ENCODE assay signal across 11 mouse cellular contexts in genomic region chr16:84875718-84876035, GRCm38 (mm10). TPM values are rescaled to one million over a fixed set of nuclear protein-coding genes. Genes with fewer than 3 reads are reported as not detected.
DNase-seq lines count a peak whose midpoint lies in the region; ATAC-seq and TF ChIP-seq lines count a peak whose summit lies in the region.
"Had no signal": no experiment of that assay in that cellular context is flagged by ENCODE, and none has a peak within 500 bp of the region (broad histone marks: within the 10 kb centered on the region; RNA-seq: fewer than 3 reads in every experiment).

No protein-coding gene starts in this region.

- no peak overlapping the region for H3K9ac ChIP-seq in kidney, embryonic 16.5 days (replicated peaks; ENCODE audit: low read length)
- H3K9ac ChIP-seq in intestine, embryonic 15.5 days, result no peak overlapping the region
- H3K9ac ChIP-seq: liver, embryonic 15.5 days had no signal

- no peaks in the 10 kb centered on the region for H3K27me3 ChIP-seq in kidney, embryonic 16.5 days (ENCODE audit: insufficient read depth, low read length)
- no peaks in the 10 kb centered on the region for H3K27me3 ChIP-seq in kidney, adult 2 months (replicated peaks; ENCODE audit: control insufficient read depth, insufficient read depth, low read length)
- H3K27me3 ChIP-seq in intestine, embryonic 15.5 days (replicated peaks), result no peaks in the 10 kb centered on the region
- H3K27me3 ChIP-seq: liver, embryonic 15.5 days had no signal

- H3K4me3 ChIP-seq in kidney, embryonic 16.5 days (ENCODE audit: low read length), result no peak overlapping the region
- H3K4me3 ChIP-seq in kidney, adult 2 months (ENCODE audit: insufficient read depth, low read depth, low read length), result no peak overlapping the region
- H3K4me3 ChIP-seq in intestine, embryonic 15.5 days (replicated peaks), result no peak overlapping the region
- H3K4me3 ChIP-seq: limb, embryonic 10.5 days; liver, embryonic 15.5 days had no signal

- no peaks in the 10 kb centered on the region for H3K9me3 ChIP-seq in kidney, embryonic 16.5 days (ENCODE audit: low read length)
- H3K9me3 ChIP-seq in intestine, embryonic 15.5 days, result no peaks in the 10 kb centered on the region
- H3K9me3 ChIP-seq: limb, embryonic 10.5 days; liver, embryonic 15.5 days had no signal

- H3K4me2 ChIP-seq in kidney, embryonic 16.5 days (replicated peaks; ENCODE audit: low read depth, low read length), result peak overlapping the region; percentile 52
- H3K4me2 ChIP-seq in intestine, embryonic 15.5 days (replicated peaks), result peak overlapping the region; percentile 43; the same call in 1 of the 2 replicates
- H3K4me2 ChIP-seq: liver, embryonic 15.5 days had no signal

- TF ChIP-seq CTCF in kidney, adult 2 months (conservative IDR thresholded peaks at IDR 0.05; ENCODE audit: insufficient read depth, insufficient read length, low read depth, low read length), result no peak
- no peak for TF ChIP-seq CTCF in brain, embryonic 14.5 days (IDR thresholded peaks at IDR 0.05; ENCODE audit: borderline replicate concordance, extremely low read depth, insufficient read depth, insufficient read length)

- ATAC-seq in kidney, embryonic 16.5 days (ENCODE audit: low FRiP score, low TSS enrichment), result peak; percentile 43
- no peak for ATAC-seq in intestine, embryonic 15.5 days
- ATAC-seq: inflammation-experienced regulatory T-cells, adult 6 months had no signal

- peaks cover 5% of the 10 kb centered on the region; the same call in 1 of the 2 replicates for H3K4me1 ChIP-seq in kidney, embryonic 16.5 days (ENCODE audit: insufficient read depth, low read length)
- no peaks in the 10 kb centered on the region for H3K4me1 ChIP-seq in kidney, adult 2 months (ENCODE audit: control insufficient read depth, insufficient read depth, low read length)
- no peaks in the 10 kb centered on the region for H3K4me1 ChIP-seq in intestine, embryonic 15.5 days (replicated peaks)
- H3K4me1 ChIP-seq: limb, embryonic 10.5 days; liver, embryonic 15.5 days had no signal

- H3K27ac ChIP-seq in kidney, embryonic 16.5 days (ENCODE audit: low read length), result no peak overlapping the region
- H3K27ac ChIP-seq in kidney, adult 2 months (ENCODE audit: insufficient read depth, low read depth, low read length), result no peak overlapping the region
- H3K27ac ChIP-seq in intestine, embryonic 15.5 days, result no peak overlapping the region
- H3K27ac ChIP-seq: limb, embryonic 10.5 days; liver, embryonic 15.5 days had no signal

- no peak for DNase-seq in kidney, adult 2 months
- peak; percentile 78 for DNase-seq in brain, embryonic 14.5 days (ENCODE audit: low read depth)
- peak; percentile 28 to 36 for DNase-seq in left cerebral cortex, postnatal 14 days (ENCODE audit: low spot score in 2 of 2)
- DNase-seq in adrenal gland, postnatal 10 days, result no peak
- no peak for DNase-seq in cerebellum, adult 9-11 months
- DNase-seq: adrenal gland, postnatal 14 days had no signal

- TF ChIP-seq POLR2A in kidney, adult 2 months (IDR thresholded peaks at IDR 0.05; ENCODE audit: low read depth, low read length), result no peak
- no peak for TF ChIP-seq POLR2A in brain, embryonic 14.5 days (IDR thresholded peaks at IDR 0.05; ENCODE audit: borderline replicate concordance, extremely low read depth, insufficient read depth, insufficient read length, poor library complexity, severe bottlenecking)

- H3K36me3 ChIP-seq in kidney, embryonic 16.5 days (ENCODE audit: insufficient read depth, low read length), result no peaks in the 10 kb centered on the region
- no peaks in the 10 kb centered on the region for H3K36me3 ChIP-seq in kidney, adult 2 months (ENCODE audit: control insufficient read depth, insufficient read depth, low read length)
- H3K36me3 ChIP-seq in intestine, embryonic 15.5 days, result no peaks in the 10 kb centered on the region
- H3K36me3 ChIP-seq: limb, embryonic 10.5 days; liver, embryonic 15.5 days had no signal

- 53% methylated on average over 7 of the region's 7 CpGs for WGBS in kidney, embryonic 16.5 days
- WGBS in kidney, adult 2 months, result 60% methylated on average over 7 of the region's 7 CpGs
- 52% methylated on average over 7 of the region's 7 CpGs for WGBS in intestine, embryonic 15.5 days

- intact Hi-C loops in left cerebral cortex, postnatal 14 days (cut with DNase I), result loop anchor here (10.0 kb wide), 1 partner anchor 799 kb away; no protein-coding TSS in a partner anchor

RNA-seq across cellular contexts. Expression of gene Atp5j, which starts 40.3 kb away (rescaled TPM):
- 992 and 993 TPM in 2 replicates for polyA plus RNA-seq in kidney, embryonic 16.5 days (2015; fragmentation: Nextera tagmentation; extraction: Ambion mirVana)
- polyA plus RNA-seq in kidney, adult 2 months (2012; rRNA removed), result 345 and 434 TPM in 2 replicates
- 273 and 332 TPM in 2 replicates for polyA plus RNA-seq in brain, embryonic 14.5 days (2012; rRNA removed)
- 1,058 and 1,111 TPM in 2 replicates for polyA plus RNA-seq in intestine, embryonic 15.5 days (2015; fragmentation: Nextera tagmentation; extraction: Ambion mirVana)
- total RNA-seq in left cerebral cortex, postnatal 14 days (2021), result 100 to 1,000 TPM; 351 to 367 TPM
- total RNA-seq in adrenal gland, postnatal 10 days (2021), result 100 to 1,000 TPM; 436 to 522 TPM

RNA-seq across cellular contexts. Expression of gene Gabpa, which starts 41.0 kb away (rescaled TPM):
- 39.1 and 39.3 TPM in 2 replicates for polyA plus RNA-seq in kidney, embryonic 16.5 days (2015; fragmentation: Nextera tagmentation; extraction: Ambion mirVana)
- polyA plus RNA-seq in kidney, adult 2 months (2012; rRNA removed), result 9.0 and 11.0 TPM in 2 replicates
- 26.6 and 27.1 TPM in 2 replicates for polyA plus RNA-seq in brain, embryonic 14.5 days (2012; rRNA removed)
- 27.8 and 29.8 TPM in 2 replicates for polyA plus RNA-seq in intestine, embryonic 15.5 days (2015; fragmentation: Nextera tagmentation; extraction: Ambion mirVana)
- total RNA-seq in left cerebral cortex, postnatal 14 days (2021), result 10 to 100 TPM; 21.5 to 22.8 TPM
- 10 to 100 TPM; 61.0 to 65.8 TPM for total RNA-seq in adrenal gland, postnatal 10 days (2021)

Comparison
In these comparisons a context has a peak if more than half of its experiments do, and no peak if none do; other contexts are left out.
1. DNase-seq: peak in brain, embryonic 14.5 days (single experiment) and left cerebral cortex, postnatal 14 days (2 of 2); none in kidney, adult 2 months (single experiment), adrenal gland, postnatal 10 days (single experiment) and cerebellum, adult 9-11 months (single experiment).